In genomic region chr5:134147194-134147753, GRCm38 (mm10) we compare ENCODE assay signal across 17 mouse cellular contexts. TPM values are rescaled to one million over a fixed set of nuclear protein-coding genes. Genes with fewer than 3 reads are reported as not detected.
DNase-seq lines count a peak whose midpoint lies in the region; ATAC-seq and TF ChIP-seq lines count a peak whose summit lies in the region.
"Had no signal": no experiment of that assay in that cellular context is flagged by ENCODE, and none has a peak within 500 bp of the region (broad histone marks: within the 10 kb centered on the region; RNA-seq: fewer than 3 reads in every experiment).

No protein-coding gene starts in this region.

- intact Hi-C loops in heart, postnatal 25 days (cut with DNase I), result no loop called here

- WGBS in lung, embryonic 16.5 days, result 63% methylated on average over 10 of the region's 10 CpGs
- WGBS in olfactory bulb, adult 2 months, result 54% methylated on average over 10 of the region's 10 CpGs

- no peak for TF ChIP-seq POLR2A in olfactory bulb, adult 2 months (IDR thresholded peaks at IDR 0.05; ENCODE audit: insufficient read depth, low read depth, low read length)

- H3K9me3 ChIP-seq in lung, embryonic 16.5 days (ENCODE audit: control insufficient read depth, low read length), result 0 out of 2 replicates have a peak, but pooled peaks cover 3% of the 10 kb centered on the region
- H3K9me3 ChIP-seq: liver, embryonic 15.5 days had no signal

- no peak overlapping the region for H3K4me2 ChIP-seq in lung, embryonic 16.5 days (ENCODE audit: low read depth, low read length)
- H3K4me2 ChIP-seq: liver, embryonic 15.5 days; neural tube, embryonic 12.5 days had no signal

- no peak for DNase-seq in frontal cortex, postnatal 25 days (ENCODE audit: low spot score in 2 of 2)
- DNase-seq in heart, postnatal 4 days, result peak; percentile 31
- DNase-seq in heart, postnatal 25 days (ENCODE audit: low spot score), result no peak
- no peak for DNase-seq in testis, postnatal 10 days (ENCODE audit: low spot score)
- no peak for DNase-seq in spleen, postnatal 4 days (ENCODE audit: low spot score in 2 of 2)
- DNase-seq: adrenal gland, postnatal 14 days; cerebellum, adult 18-20 months; cerebellum, postnatal 36 days; kidney, adult 8-10 months; kidney, postnatal 25 days; thymus, postnatal 4 days had no signal

- no peak overlapping the region for H3K9ac ChIP-seq in lung, embryonic 16.5 days (ENCODE audit: low read length)
- H3K9ac ChIP-seq: liver, embryonic 15.5 days; neural tube, embryonic 12.5 days had no signal

- H3K4me3 ChIP-seq in lung, embryonic 16.5 days (ENCODE audit: low read length), result no peak overlapping the region
- no peak overlapping the region for H3K4me3 ChIP-seq in olfactory bulb, adult 2 months (ENCODE audit: insufficient read depth, low read depth, low read length)
- H3K4me3 ChIP-seq: liver, embryonic 15.5 days; neural tube, embryonic 12.5 days had no signal

- H3K36me3 ChIP-seq in lung, embryonic 16.5 days (ENCODE audit: control insufficient read depth, insufficient read depth, low read length), result peaks cover 17% of the 10 kb centered on the region

- H3K27me3 ChIP-seq in lung, embryonic 16.5 days (ENCODE audit: control insufficient read depth, insufficient read depth, low read depth, low read length), result no peaks in the 10 kb centered on the region
- H3K27me3 ChIP-seq: CH12.LX; liver, embryonic 15.5 days; neural tube, embryonic 12.5 days had no signal

- peaks cover 7% of the 10 kb centered on the region; the same call in 1 of the 2 replicates for H3K4me1 ChIP-seq in lung, embryonic 16.5 days (replicated peaks; ENCODE audit: control insufficient read depth, insufficient read depth, low read length)
- peaks cover 4% of the 10 kb centered on the region; the same call in 1 of the 2 replicates for H3K4me1 ChIP-seq in olfactory bulb, adult 2 months (ENCODE audit: control insufficient read depth, insufficient read depth, low read length)
- H3K4me1 ChIP-seq: liver, embryonic 15.5 days; neural tube, embryonic 12.5 days had no signal

- peak overlapping the region; percentile 62 for H3K27ac ChIP-seq in lung, embryonic 16.5 days (ENCODE audit: low read length)
- H3K27ac ChIP-seq in olfactory bulb, adult 2 months (ENCODE audit: insufficient read depth, low read depth, low read length), result peak overlapping the region; percentile 10; the same call in 1 of the 2 replicates
- H3K27ac ChIP-seq: liver, embryonic 15.5 days; neural tube, embryonic 12.5 days had no signal

- ATAC-seq in frontal cortex, adult (ENCODE audit: low TSS enrichment), result peak; percentile 53; the same call in 1 of the 2 replicates
- ATAC-seq in lung, embryonic 16.5 days (ENCODE audit: low read depth), result peak; percentile 89

- no peak for TF ChIP-seq CTCF in olfactory bulb, adult 2 months (IDR thresholded peaks at IDR 0.05; ENCODE audit: insufficient read depth, low read depth, low read length)

RNA-seq across cellular contexts. Expression of gene Rcc1l, which starts 29.3 kb away (rescaled TPM):
- 10 to 100 TPM; 26.9 to 30.6 TPM for total RNA-seq in heart, postnatal 4 days (2021)
- 10 to 100 TPM; 27.6 to 30.5 TPM for total RNA-seq in heart, postnatal 25 days (2021)
- polyA plus RNA-seq in lung, embryonic 16.5 days (2015; fragmentation: Nextera tagmentation; extraction: Ambion mirVana), result 22.5 and 22.8 TPM in 2 replicates
- polyA plus RNA-seq in olfactory bulb, adult 2 months (2012; ENCODE audit: insufficient read depth, insufficient read length, low replicate concordance, missing spikeins), result not detected in 2 replicates

RNA-seq across cellular contexts. Expression of gene Gtf2ird2, which starts 36.5 kb away (rescaled TPM):
- total RNA-seq in heart, postnatal 4 days (2021), result 1 to 10 TPM; 6.9 to 9.3 TPM
- 1 to 10 TPM; 4.0 to 5.1 TPM for total RNA-seq in heart, postnatal 25 days (2021)
- polyA plus RNA-seq in lung, embryonic 16.5 days (2015; fragmentation: Nextera tagmentation; extraction: Ambion mirVana), result 8.6 and 9.1 TPM in 2 replicates
- not detected in 2 replicates for polyA plus RNA-seq in olfactory bulb, adult 2 months (2012; ENCODE audit: insufficient read depth, insufficient read length, low replicate concordance, missing spikeins)

RNA-seq across cellular contexts. Expression of gene Castor2, which starts 47.8 kb away (rescaled TPM):
- total RNA-seq in heart, postnatal 4 days (2021), result 10 to 100 TPM; 15.9 to 16.8 TPM
- 10 to 100 TPM; 24.0 to 28.7 TPM for total RNA-seq in heart, postnatal 25 days (2021)
- polyA plus RNA-seq in lung, embryonic 16.5 days (2015; fragmentation: Nextera tagmentation; extraction: Ambion mirVana), result 3.6 and 4.3 TPM in 2 replicates
- polyA plus RNA-seq in olfactory bulb, adult 2 months (2012; ENCODE audit: insufficient read depth, insufficient read length, low replicate concordance, missing spikeins), result not detected in 2 replicates
